Mouse (Mus musculus) neural tube, embryonic 11.5 days (tissue): Measurements from ENCODE around the gene Rnf123. TPM values are rescaled to one million over a fixed set of nuclear protein-coding genes. Genes with fewer than 3 reads are reported as not detected.

Experiments
- microRNA-seq: library from miRNA; unstranded; fragments of <30 nt; microRNA quantifications from one replicate; pipeline ENCODE4, GENCODE M21; 2016
- polyA plus RNA-seq: library from polyadenylated mRNA; unstranded; fragments of >200 nt; fragmentation: Nextera tagmentation; extraction: Ambion mirVana; gene quantifications from 2 replicates; pipeline ENCODE4 v1.2.1, GENCODE M21; 2014

Gene Rnf123
- polyA plus RNA-seq, 1 experiment from 2014 or later: 31.6 TPM

Small RNAs within 50 kb of the gene (microRNA-seq; reads per million reads assigned to microRNA genes)
- gene Gm47303 (not detected), gene Mir7088 (not detected)

Other genes starting within 250 kb of the Rnf123 start
- 102 TPM in 2 replicates for gene Rbm6, start 210.1 kb downstream of the Rnf123 start, polyA plus RNA-seq
- 16.3 and 19.2 TPM in 2 replicates for gene Mon1a, start 195.2 kb downstream of the Rnf123 start, polyA plus RNA-seq
- gene Mst1r, start 176.5 kb downstream of the Rnf123 start, polyA plus RNA-seq: 0.33 and 1.1 TPM in 2 replicates
- not detected in 2 replicates for gene Actl11, start 154.9 kb downstream of the Rnf123 start, polyA plus RNA-seq
- gene Camkv, start 147.7 kb downstream of the Rnf123 start, polyA plus RNA-seq: 3.5 and 4.3 TPM in 2 replicates
- 25.2 and 25.7 TPM in 2 replicates for gene Traip, start 133.2 kb downstream of the Rnf123 start, polyA plus RNA-seq
- 10.9 and 12.1 TPM in 2 replicates for gene Uba7, start 107.8 kb downstream of the Rnf123 start, polyA plus RNA-seq
- 2.9 and 3.5 TPM in 2 replicates for gene Gm20661, start 100.3 kb downstream of the Rnf123 start, polyA plus RNA-seq
- 62.9 and 71.3 TPM in 2 replicates for gene Inka1, start 97.5 kb downstream of the Rnf123 start, polyA plus RNA-seq
- gene Cdhr4, start 90.8 kb downstream of the Rnf123 start, polyA plus RNA-seq: 4.8 and 5.7 TPM in 2 replicates
- gene Gm20662, start 87.0 kb downstream of the Rnf123 start, polyA plus RNA-seq: 0.13 and 0.14 TPM in 2 replicates
- 38.4 and 45.7 TPM in 2 replicates for gene Ip6k1, start 80.8 kb downstream of the Rnf123 start, polyA plus RNA-seq
- 21.7 and 23.6 TPM in 2 replicates for gene Gmppb, start 34.1 kb downstream of the Rnf123 start, polyA plus RNA-seq
- 2.7 and 2.8 TPM in 2 replicates for gene Amigo3, start 30.2 kb downstream of the Rnf123 start, polyA plus RNA-seq
- 0.49 and 1.0 TPM in 2 replicates for gene Mst1, start 2.9 kb downstream of the Rnf123 start, polyA plus RNA-seq
- 54.3 and 62.7 TPM in 2 replicates for gene Apeh, start 11.3 kb upstream of the Rnf123 start, polyA plus RNA-seq
- gene Bsn, start 107.0 kb upstream of the Rnf123 start, polyA plus RNA-seq: 3.0 and 4.3 TPM in 2 replicates
- 62.4 and 65.9 TPM in 2 replicates for gene Dag1, start 180.6 kb upstream of the Rnf123 start, polyA plus RNA-seq
- gene Nicn1, start 207.1 kb upstream of the Rnf123 start, polyA plus RNA-seq: 63.8 and 65.1 TPM in 2 replicates
- 18.8 and 18.9 TPM in 2 replicates for gene Amt, start 213.5 kb upstream of the Rnf123 start, polyA plus RNA-seq
- 236 and 274 TPM in 2 replicates for gene Rhoa, start 222.8 kb upstream of the Rnf123 start, polyA plus RNA-seq
- gene Tcta, start 222.8 kb upstream of the Rnf123 start, polyA plus RNA-seq: 30.8 and 31.4 TPM in 2 replicates